Mouse (Mus musculus) urinary bladder, adult 18-20 months (tissue): ENCODE measurements around the gene Tln2.

Experiments used
- DNase-seq, 2 experiments: peaks; one replicate each; pipeline ENCODE4 v3.0.0; 2022; ENCODE audit warnings: low spot score in 2 of 2, mixed read lengths in 2 of 2

Gene Tln2

GRCm38 (mm10) chr9:67276446-67276845 lies 283.1 kb downstream of the Tln2 start:
- no peak for DNase-seq

DNA sequence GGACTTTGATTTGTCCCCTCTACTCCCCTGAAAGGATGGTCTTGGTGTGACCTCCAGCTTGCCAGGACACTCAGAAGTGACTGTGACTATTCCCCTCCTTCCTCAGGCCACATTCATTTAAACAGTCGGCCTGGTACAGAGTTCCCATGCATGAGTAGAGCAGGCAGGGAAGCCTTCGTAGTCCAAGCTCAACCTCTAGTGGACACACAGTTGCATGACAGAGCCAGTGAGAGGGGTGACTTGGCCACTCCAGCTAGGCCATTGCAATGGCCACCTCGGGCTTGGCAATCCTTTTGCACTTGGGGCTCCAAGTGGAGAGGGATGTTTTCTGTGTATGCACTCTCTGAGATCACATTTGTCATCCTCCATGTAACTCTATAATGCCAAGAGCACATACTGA lies 285.2 kb downstream of the Tln2 start:
- DNase-seq: no peak

GRCm38 (mm10) chr9:67273362-67273761 lies 286.1 kb downstream of the Tln2 start:
- DNase-seq: no peak

DNA sequence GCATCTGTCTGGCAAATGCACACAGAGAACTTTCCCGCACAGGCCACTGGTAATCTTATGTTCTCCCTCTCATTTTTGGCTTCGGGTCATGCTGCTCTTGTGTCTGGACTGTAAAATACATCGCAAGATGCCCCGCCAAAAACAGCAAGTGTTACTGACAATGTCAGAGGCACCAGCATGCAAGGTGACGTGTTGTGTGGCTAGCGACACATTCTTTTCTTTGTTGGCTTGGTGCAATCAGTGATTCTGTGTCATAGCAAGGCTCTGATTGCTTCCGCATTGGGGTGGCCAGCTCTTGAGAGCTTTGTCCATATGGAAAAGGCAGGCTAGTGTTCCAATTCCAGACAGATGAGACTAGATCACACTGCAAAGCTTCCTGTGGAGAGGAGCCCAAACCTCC lies 288.8 kb downstream of the Tln2 start:
- no peak for DNase-seq

GRCm38 (mm10) chr9:67270061-67270595 lies 289.4 kb downstream of the Tln2 start:
- no peak for DNase-seq

DNA sequence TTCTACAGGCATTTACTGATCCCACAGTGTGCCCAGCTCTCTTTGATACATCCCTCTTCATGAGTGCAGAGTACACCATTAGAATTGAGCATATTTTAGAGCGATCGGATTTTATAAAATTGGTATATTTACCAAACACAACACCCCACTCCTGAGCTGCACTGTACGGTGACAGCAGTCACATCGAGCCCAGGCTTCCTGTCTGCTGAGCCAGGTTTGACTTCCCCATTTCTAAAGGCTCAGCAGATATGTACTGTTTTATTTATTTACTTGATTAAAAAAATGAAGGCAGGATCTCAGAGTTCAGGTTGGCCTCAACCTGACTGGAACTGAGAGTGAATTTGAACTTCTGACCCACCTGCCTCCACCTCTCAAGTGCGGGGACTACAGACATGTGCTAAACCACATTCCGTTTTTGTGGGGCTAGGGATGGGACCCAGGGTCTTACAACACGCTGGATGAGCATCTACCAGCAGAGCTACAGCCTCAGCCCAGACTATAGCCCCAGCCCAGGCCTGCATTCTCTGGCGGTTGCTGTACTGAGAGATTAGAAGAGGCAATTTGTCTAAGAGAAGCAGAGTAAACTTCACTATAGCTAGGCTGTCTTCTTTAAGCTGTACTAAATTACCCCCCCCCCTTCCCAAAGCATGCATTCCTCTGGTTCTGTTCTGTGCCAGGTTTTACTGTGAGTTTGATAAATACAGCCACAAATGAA lies 292.1 kb downstream of the Tln2 start:
- DNase-seq: no peak

- no peak for DNase-seq
Observed at GRCm38 (mm10) chr9:67265513-67265912, 294.0 kb downstream of the Tln2 start.

- no peak for DNase-seq
Observed at GRCm38 (mm10) chr9:67264896-67265295, 294.6 kb downstream of the Tln2 start.

DNA sequence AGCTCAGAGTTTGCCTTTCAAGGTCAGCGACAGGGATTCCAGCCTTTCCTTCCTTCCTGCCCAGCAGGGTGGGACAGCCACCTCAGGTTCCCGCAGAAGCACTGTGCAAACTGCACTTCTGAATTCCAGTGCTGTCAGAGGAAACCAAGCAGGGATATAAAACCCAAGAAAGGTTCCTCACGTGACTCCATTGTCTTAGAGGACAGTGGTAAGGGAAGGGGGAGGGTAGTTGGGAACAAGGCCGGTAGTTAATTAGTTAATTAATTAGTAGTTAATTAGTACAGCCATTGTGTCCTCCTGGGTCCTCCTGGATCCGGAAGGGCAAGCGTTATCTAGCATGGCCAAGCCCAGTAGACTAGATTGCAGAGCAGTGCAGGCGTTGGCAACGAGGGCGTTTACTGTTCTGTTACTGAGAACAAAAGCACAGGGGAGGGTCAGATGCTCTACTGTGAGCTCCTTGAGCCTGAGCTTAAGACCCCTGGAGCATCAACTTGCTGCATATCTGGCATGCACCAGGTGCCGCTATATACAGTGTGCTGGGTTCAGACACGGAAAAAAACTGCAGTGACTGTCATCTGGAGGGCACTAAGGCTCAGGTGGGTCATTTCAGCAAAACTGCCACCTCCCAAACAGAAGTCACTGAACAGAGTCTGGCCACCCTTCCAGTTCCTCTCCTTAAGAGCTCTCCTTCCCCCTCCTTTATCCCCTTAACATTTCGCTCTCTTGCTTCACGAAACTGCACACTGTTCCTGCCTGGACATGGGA lies 298.5 kb downstream of the Tln2 start:
- DNase-seq: no peak

GRCm38 (mm10) chr9:67250141-67250540 lies 309.4 kb downstream of the Tln2 start:
- DNase-seq: no peak

- DNase-seq: no peak
Observed at GRCm38 (mm10) chr9:67247365-67247950, 312.0 kb downstream of the Tln2 start.

GRCm38 (mm10) chr9:67245265-67245664 lies 314.2 kb downstream of the Tln2 start:
- DNase-seq: no peak

- no peak for DNase-seq
Observed at GRCm38 (mm10) chr9:67241683-67242082, 317.8 kb downstream of the Tln2 start.

DNA sequence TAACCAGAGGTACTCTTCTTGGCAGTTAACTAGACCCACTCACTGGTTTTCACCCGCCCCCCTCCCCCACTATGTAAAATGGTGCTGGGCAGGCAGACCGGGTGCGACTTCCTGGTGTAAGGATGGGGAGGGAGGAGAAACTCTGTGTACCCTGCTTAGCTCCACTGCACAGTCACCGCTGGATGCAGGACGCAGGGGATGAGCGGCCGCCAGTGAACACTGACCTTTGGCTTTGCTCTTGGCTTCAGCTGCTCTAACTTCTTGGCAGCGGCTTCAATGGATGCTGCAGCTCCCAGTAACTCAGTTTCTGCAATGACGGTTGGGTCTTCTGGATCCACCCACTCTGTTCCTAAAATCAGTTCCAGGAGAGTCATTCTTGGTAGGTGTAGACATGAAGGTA lies 319.0 kb downstream of the Tln2 start:
- DNase-seq: no peak

DNA sequence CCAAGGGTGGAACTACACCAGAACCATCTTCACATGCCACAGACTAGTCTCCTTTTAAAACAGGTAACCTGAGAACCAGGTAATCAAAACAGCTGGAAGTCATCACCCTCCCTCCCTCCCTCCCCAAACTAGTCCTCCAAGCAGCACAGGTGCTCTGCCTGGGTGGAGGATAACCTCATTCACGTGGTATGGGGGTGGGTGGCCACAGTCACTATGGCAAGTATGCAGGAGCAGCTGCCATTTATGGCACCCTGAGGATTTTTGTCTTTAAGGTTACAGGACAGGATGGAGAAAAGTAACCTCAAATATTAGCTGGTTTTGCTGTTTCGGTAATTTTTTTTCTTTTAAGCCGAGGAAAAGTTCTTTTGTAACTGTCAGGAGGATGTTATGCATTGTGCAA lies 322.5 kb downstream of the Tln2 start:
- DNase-seq: no peak

- DNase-seq: peak in 1 of 2 experiments; percentile 6
Observed at GRCm38 (mm10) chr9:67235441-67236217, 323.9 kb downstream of the Tln2 start.

DNA sequence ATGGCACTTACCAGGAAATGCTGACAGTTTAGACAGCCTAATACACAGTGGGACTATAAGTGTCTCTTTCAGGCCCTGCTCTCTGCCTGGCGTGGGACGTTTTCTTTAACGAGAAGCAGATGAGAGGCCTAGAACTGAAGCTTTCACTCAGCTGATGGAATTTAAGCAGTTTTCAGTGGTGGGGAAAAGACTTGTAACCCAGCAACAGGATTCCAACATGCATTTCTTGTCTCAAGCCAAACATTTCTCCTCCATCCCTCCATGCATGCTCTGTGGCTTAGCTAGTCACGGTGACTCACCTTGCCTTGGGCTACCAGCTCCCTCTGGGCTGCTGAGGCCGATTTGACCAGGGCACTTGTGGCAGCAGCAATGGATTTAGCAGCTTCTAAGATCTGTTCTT lies 330.5 kb downstream of the Tln2 start:
- DNase-seq: no peak

GRCm38 (mm10) chr9:67220388-67220787 lies 339.1 kb downstream of the Tln2 start:
- DNase-seq: no peak

DNA sequence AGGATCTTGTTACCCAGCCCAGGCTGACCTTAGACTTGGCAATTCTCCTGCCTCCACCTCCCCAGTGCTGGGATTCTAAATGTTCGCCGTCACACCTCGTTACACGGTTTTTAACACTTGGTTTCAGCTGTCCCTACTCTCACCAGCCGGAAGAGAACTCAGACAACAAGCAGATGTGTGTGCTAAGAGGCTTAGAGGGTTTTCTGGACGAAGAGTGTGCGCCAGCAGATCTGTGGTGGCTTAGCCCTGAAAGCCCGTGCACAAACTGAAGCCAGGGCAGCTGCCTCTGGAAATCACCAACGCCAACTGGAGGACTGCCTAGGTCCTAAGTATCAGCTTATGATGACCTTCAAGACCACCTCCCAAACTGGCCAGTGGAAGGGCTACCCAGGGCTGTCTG lies 341.5 kb downstream of the Tln2 start:
- DNase-seq: no peak

- DNase-seq: no peak
Observed at GRCm38 (mm10) chr9:67214191-67214985, 345.1 kb downstream of the Tln2 start.

- DNase-seq: peak; percentile 68 to 81
Observed at GRCm38 (mm10) chr9:67213275-67213674, 346.2 kb downstream of the Tln2 start.
